Mouse (Mus musculus) hindbrain, embryonic 14.5 days (tissue): ENCODE results near the gene Kcnq1. TPM values are rescaled to one million over a fixed set of nuclear protein-coding genes. Genes with fewer than 3 reads are reported as not detected.

Experiments
- ATAC-seq: fragments of 200-750 bp; cut with Nextera tagmentation; 2 replicates; pipeline ENCODE4 v1.8.0; 2017; ENCODE audit warnings: moderate number of reproducible peaks, mild to moderate bottlenecking, moderate TSS enrichment, moderate library complexity; ENCODE audit not compliant: low FRiP score
- DNase-seq: peaks from one replicate; pipeline ENCODE4 v3.0.0-alpha.2; 2015; ENCODE audit warnings: low spot score
- H3K27ac ChIP-seq: fragments of 300-500 bp; sonication (generic); 2 replicates; pipeline ENCODE4 v1.5.1; 2014; ENCODE audit warnings: mild to moderate bottlenecking, moderate library complexity
- H3K27me3 ChIP-seq: fragments of 300-500 bp; sonication (generic); 2 replicates; pipeline ENCODE4 v1.6.1; 2014; ENCODE audit warnings: mild to moderate bottlenecking, low read length, mixed read lengths; ENCODE audit not compliant: control insufficient read depth, insufficient read depth
- H3K36me3 ChIP-seq: fragments of 300-500 bp; sonication (generic); replicated peaks from 2 replicates; pipeline ENCODE4 v1.6.1; 2014; ENCODE audit not compliant: control insufficient read depth, insufficient read depth
- H3K4me1 ChIP-seq: fragments of 300-500 bp; sonication (generic); replicated peaks from 2 replicates; pipeline ENCODE4 v1.6.1; 2014; ENCODE audit warnings: antibody characterized with exemption, low read length, mixed read lengths; ENCODE audit not compliant: control insufficient read depth, insufficient read depth
- H3K4me2 ChIP-seq: fragments of 300-500 bp; sonication (generic); replicated peaks from 2 replicates; pipeline ENCODE4 v1.6.1; 2014; ENCODE audit warnings: mild to moderate bottlenecking, moderate library complexity
- H3K4me3 ChIP-seq: fragments of 300-500 bp; sonication (generic); replicated peaks from 2 replicates; pipeline ENCODE4 v1.5.1; 2014; ENCODE audit warnings: mild to moderate bottlenecking, low read length
- H3K9ac ChIP-seq: fragments of 300-500 bp; sonication (generic); 2 replicates; pipeline ENCODE4 v1.6.1; 2014
- H3K9me3 ChIP-seq: fragments of 300-500 bp; sonication (generic); 2 replicates; pipeline ENCODE4 v1.6.1; 2016; ENCODE audit warnings: low read length; ENCODE audit not compliant: control insufficient read depth
- WGBS: fragments of 180-500 bp; shearing (Covaris S2); extraction: QIAGEN DNeasy Blood & Tissue Kit; methylation state at CpG from one replicate; pipeline ENCODE4 v1.1.7; 2014; 5-methylcytosine and 5-hydroxymethylcytosine counted together
- polyA plus RNA-seq: library from polyadenylated mRNA; unstranded; fragments of >200 nt; fragmentation: Nextera tagmentation; extraction: Ambion mirVana; gene quantifications from 2 replicates; pipeline ENCODE4 v1.2.1, GENCODE M21; 2014

Kcnq1 gene
- polyA plus RNA-seq, 1 experiment from 2014 or later = 0.94 TPM

DNA sequence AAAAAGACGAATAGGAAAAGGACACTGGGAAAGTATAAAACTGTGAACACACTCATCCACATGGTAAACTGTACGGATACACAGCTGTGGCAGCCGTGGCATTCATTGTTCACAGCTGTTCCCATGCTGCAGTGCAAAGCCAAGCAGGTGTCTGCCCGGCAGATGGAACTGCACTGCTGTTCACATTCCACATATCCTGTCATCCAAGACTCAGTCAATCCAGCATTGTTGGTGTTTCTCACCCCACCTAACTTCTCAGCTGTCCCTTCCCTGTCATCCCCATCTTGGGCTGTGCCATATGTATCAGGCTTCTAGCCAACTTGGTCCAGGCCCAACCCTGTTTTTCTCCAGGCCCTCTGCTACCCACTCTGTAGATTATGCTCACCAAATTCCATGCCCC, 232.5 kb downstream of the Kcnq1 start:
- 63% methylated on average over 4 of the region's 4 CpGs for WGBS

GRCm38 (mm10) chr7:143340601-143341281, 234.6 kb downstream of the Kcnq1 start:
- Histone ChIP-seq H3K27ac (no peak overlapping the region), H3K9me3 (peaks cover 11% of the 10 kb centered on the region; the same call in 1 of the 2 replicates), H3K9ac (no peak overlapping the region), H3K36me3 (no peaks in the 10 kb centered on the region), H3K4me3 (no peak overlapping the region), H3K4me1 (peaks cover 18% of the 10 kb centered on the region; the same call in 1 of the 2 replicates), H3K27me3 (no peaks in the 10 kb centered on the region), H3K4me2 (no peak overlapping the region)
- DNase-seq (peak; percentile 61), ATAC-seq (peak; percentile 57; the same call in 1 of the 2 replicates)
- whole genome bisulfite sequencing = 46% methylated on average over 15 of the region's 15 CpGs

More for the DNA sequence above, 232.5 kb downstream of the Kcnq1 start:
- Histone ChIP-seq H3K4me2 (no peak overlapping the region), H3K9ac (no peak overlapping the region), H3K27me3 (no peaks in the 10 kb centered on the region), H3K4me1 (peaks cover 14% of the 10 kb centered on the region; the same call in 1 of the 2 replicates), H3K4me3 (no peak overlapping the region), H3K36me3 (no peaks in the 10 kb centered on the region), H3K9me3 (peaks cover 11% of the 10 kb centered on the region; the same call in 1 of the 2 replicates), H3K27ac (no peak overlapping the region)
- DNase-seq = no peak
- peak; percentile 14; the same call in 1 of the 2 replicates for ATAC-seq

- Histone ChIP-seq H3K9ac (no peak overlapping the region), H3K27me3 (no peaks in the 10 kb centered on the region), H3K9me3 (peaks cover 11% of the 10 kb centered on the region; the same call in 1 of the 2 replicates), H3K4me2 (no peak overlapping the region), H3K4me1 (peaks cover 18% of the 10 kb centered on the region; the same call in 1 of the 2 replicates), H3K27ac (no peak overlapping the region), H3K4me3 (no peak overlapping the region), H3K36me3 (no peaks in the 10 kb centered on the region)
- no peak for DNase-seq
- no peak for ATAC-seq
- WGBS = 77% methylated on average over 3 of the region's 3 CpGs
Measured at GRCm38 (mm10) chr7:143341301-143341980, 235.3 kb downstream of the Kcnq1 start.

- H3K27ac ChIP-seq = no peak overlapping the region
- WGBS = 21% methylated on average over 12 of the region's 12 CpGs
- no peak overlapping the region for H3K9ac ChIP-seq
- H3K27me3 ChIP-seq = no peaks in the 10 kb centered on the region
- H3K4me2 ChIP-seq = no peak overlapping the region; the same call in 1 of the 2 replicates
- H3K4me1 ChIP-seq = peaks cover 18% of the 10 kb centered on the region; the same call in 1 of the 2 replicates
- peak; percentile 73 for DNase-seq
- H3K4me3 ChIP-seq = no peak overlapping the region
- H3K36me3 ChIP-seq = no peaks in the 10 kb centered on the region
- no peaks in the 10 kb centered on the region for H3K9me3 ChIP-seq
- no peak for ATAC-seq
Measured at GRCm38 (mm10) chr7:143343781-143344306, 237.7 kb downstream of the Kcnq1 start.

DNA sequence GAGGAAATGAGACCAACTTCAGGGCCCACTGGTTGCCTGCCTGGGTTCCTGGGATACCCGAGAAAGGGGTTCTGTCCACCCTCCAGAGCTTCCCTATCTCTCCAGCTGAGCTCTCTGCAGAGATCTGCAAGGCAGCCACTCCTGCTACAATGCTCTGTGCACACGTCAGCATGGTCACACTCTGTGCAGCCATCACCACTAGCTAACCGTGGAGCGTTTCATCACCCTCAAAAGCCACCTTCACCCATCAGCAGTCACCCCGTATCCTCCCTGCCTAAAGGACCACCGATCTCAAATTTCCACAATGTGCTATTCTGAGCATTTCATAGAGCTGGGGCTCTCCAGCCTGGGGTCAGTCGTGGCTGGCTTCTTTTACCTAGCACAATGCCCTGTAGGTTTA, 243.1 kb downstream of the Kcnq1 start:
- Histone ChIP-seq H3K4me3 (no peak overlapping the region), H3K4me1 (no peaks in the 10 kb centered on the region), H3K9me3 (no peaks in the 10 kb centered on the region), H3K27ac (no peak overlapping the region), H3K27me3 (no peaks in the 10 kb centered on the region), H3K36me3 (no peaks in the 10 kb centered on the region), H3K9ac (no peak overlapping the region), H3K4me2 (no peak overlapping the region)
- 70% methylated on average over 7 of the region's 7 CpGs for WGBS
- ATAC-seq = no peak
- DNase-seq = no peak

GRCm38 (mm10) chr7:143349848-143350247, 243.7 kb downstream of the Kcnq1 start:
- Histone ChIP-seq H3K36me3 (no peaks in the 10 kb centered on the region), H3K4me2 (no peak overlapping the region), H3K4me1 (no peaks in the 10 kb centered on the region), H3K4me3 (no peak overlapping the region), H3K9me3 (no peaks in the 10 kb centered on the region), H3K9ac (no peak overlapping the region), H3K27ac (no peak overlapping the region), H3K27me3 (no peaks in the 10 kb centered on the region)
- ATAC-seq (no peak), DNase-seq (no peak)
- 89% methylated on average over 1 of the region's 1 CpGs for WGBS

- Histone ChIP-seq H3K4me2 (no peak overlapping the region), H3K27ac (no peak overlapping the region), H3K9me3 (no peaks in the 10 kb centered on the region), H3K4me1 (no peaks in the 10 kb centered on the region), H3K27me3 (no peaks in the 10 kb centered on the region), H3K36me3 (no peaks in the 10 kb centered on the region), H3K9ac (no peak overlapping the region), H3K4me3 (no peak overlapping the region)
- WGBS = 79% methylated on average over 5 of the region's 5 CpGs
- no peak for DNase-seq
- no peak for ATAC-seq
Measured at GRCm38 (mm10) chr7:143355831-143356230, 249.7 kb downstream of the Kcnq1 start.

GRCm38 (mm10) chr7:143357109-143357508, 250.9 kb downstream of the Kcnq1 start:
- Histone ChIP-seq H3K4me2 (no peak overlapping the region), H3K27ac (no peak overlapping the region), H3K4me1 (no peaks in the 10 kb centered on the region), H3K36me3 (no peaks in the 10 kb centered on the region), H3K4me3 (no peak overlapping the region), H3K27me3 (no peaks in the 10 kb centered on the region), H3K9me3 (no peaks in the 10 kb centered on the region), H3K9ac (no peak overlapping the region)
- WGBS = 60% methylated on average over 1 of the region's 1 CpGs
- DNase-seq (no peak), ATAC-seq (no peak)

- no peak overlapping the region for H3K27ac ChIP-seq
- no peaks in the 10 kb centered on the region for H3K27me3 ChIP-seq
- no peak overlapping the region for H3K4me3 ChIP-seq
- WGBS = 68% methylated on average over 4 of the region's 4 CpGs
- no peaks in the 10 kb centered on the region for H3K9me3 ChIP-seq
- no peaks in the 10 kb centered on the region for H3K36me3 ChIP-seq
- ATAC-seq = no peak
- DNase-seq = no peak
- H3K4me1 ChIP-seq = no peaks in the 10 kb centered on the region
- no peak overlapping the region for H3K9ac ChIP-seq
- H3K4me2 ChIP-seq = no peak overlapping the region
Measured at GRCm38 (mm10) chr7:143357831-143358230, 251.7 kb downstream of the Kcnq1 start.
